Mouse (Mus musculus) testis, adult 2 months (tissue): ENCODE measurements around the gene Sdad1. TPM values are rescaled to one million over a fixed set of nuclear protein-coding genes. Genes with fewer than 3 reads are reported as not detected.

Experiments used
- H3K27ac ChIP-seq: fragments of 200-500 bp; 2 replicates; pipeline ENCODE4 v1.5.1; 2012; ENCODE audit warnings: low read depth, low read length; ENCODE audit not compliant: control insufficient read depth, insufficient read depth
- H3K27me3 ChIP-seq: fragments of 200-500 bp; 2 replicates; pipeline ENCODE4 v1.6.1; 2012; ENCODE audit warnings: mild to moderate bottlenecking, low read length, moderate library complexity; ENCODE audit not compliant: control insufficient read depth, insufficient read depth
- H3K36me3 ChIP-seq: fragments of 200-500 bp; 2 replicates; pipeline ENCODE4 v1.6.1; 2012; ENCODE audit warnings: mild to moderate bottlenecking, low read length; ENCODE audit not compliant: control insufficient read depth, insufficient read depth
- H3K4me1 ChIP-seq: fragments of 200-500 bp; 2 replicates; pipeline ENCODE4 v1.6.1; 2012; ENCODE audit warnings: low read length; ENCODE audit not compliant: control insufficient read depth, insufficient read depth
- H3K4me3 ChIP-seq: fragments of 200-500 bp; 2 replicates; pipeline ENCODE4 v1.5.1; 2012; ENCODE audit warnings: low read depth, mild to moderate bottlenecking, low read length, moderate library complexity, mixed read lengths; ENCODE audit not compliant: control insufficient read depth
- CTCF ChIP-seq: fragments of 200-500 bp; IDR thresholded peaks from 2 replicates; pipeline ENCODE4 v1.5.1; 2012; ENCODE audit warnings: low read depth, mild to moderate bottlenecking, inconsistent platforms, low read length, moderate library complexity; ENCODE audit not compliant: control insufficient read depth, insufficient read depth, insufficient replicate concordance
- POLR2A ChIP-seq: fragments of 200-500 bp; IDR thresholded peaks from 2 replicates; pipeline ENCODE4 v1.6.1; 2012; ENCODE audit warnings: low read depth, mild to moderate bottlenecking, inconsistent platforms, low read length, moderate library complexity; ENCODE audit not compliant: control insufficient read depth
- polyA plus RNA-seq: library from polyadenylated mRNA; depleted of rRNA; stranded (reverse); fragments of >200 nt; gene quantifications from 2 replicates; pipeline ENCODE4 v1.2.3, GENCODE M21; 2012

The Sdad1 gene
- polyA plus RNA-seq, 1 experiment, result 44.7 TPM

DNA sequence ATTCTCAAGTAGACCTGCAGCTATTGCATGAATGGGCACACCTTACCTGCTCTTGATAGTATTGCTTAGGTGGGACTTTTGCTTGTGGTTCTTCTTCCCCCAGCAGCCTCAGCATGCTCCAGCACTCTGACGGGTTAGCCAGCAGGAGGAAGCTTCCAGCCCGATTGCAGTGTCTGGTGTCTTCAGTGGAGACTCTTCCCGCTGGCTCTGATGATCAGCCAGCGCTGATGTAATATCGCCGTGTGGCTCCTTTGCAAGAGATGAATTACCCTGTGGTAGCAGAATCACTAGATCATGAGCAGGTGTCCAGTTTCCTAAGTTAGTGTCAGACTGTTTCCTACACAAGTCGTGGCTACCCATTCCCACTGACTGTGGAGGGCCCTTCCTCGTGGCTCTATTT lies 34.7 kb upstream of the Sdad1 start:
- Histone ChIP-seq H3K4me1 (peaks cover 2% of the 10 kb centered on the region; the same call in 1 of the 2 replicates), H3K36me3 (no peaks in the 10 kb centered on the region; the same call in 1 of the 2 replicates), H3K27ac (no peak overlapping the region), H3K4me3 (no peak overlapping the region), H3K27me3 (no peaks in the 10 kb centered on the region)
- TF ChIP-seq POLR2A, result no peak
- TF ChIP-seq CTCF, result no peak

GRCm38 (mm10) chr5:92340606-92341005 lies 30.3 kb upstream of the Sdad1 start:
- TF ChIP-seq CTCF (no peak), POLR2A (no peak)
- Histone ChIP-seq H3K36me3 (no peaks in the 10 kb centered on the region; the same call in 1 of the 2 replicates), H3K27me3 (no peaks in the 10 kb centered on the region), H3K4me3 (no peak overlapping the region), H3K4me1 (no peaks in the 10 kb centered on the region), H3K27ac (no peak overlapping the region)

GRCm38 (mm10) chr5:92336743-92337142 lies 26.5 kb upstream of the Sdad1 start:
- H3K27ac ChIP-seq, result no peak overlapping the region
- H3K36me3 ChIP-seq, result no peaks in the 10 kb centered on the region
- peaks cover 4% of the 10 kb centered on the region for H3K4me1 ChIP-seq
- TF ChIP-seq CTCF (no peak), POLR2A (no peak)
- H3K4me3 ChIP-seq, result no peak overlapping the region
- H3K27me3 ChIP-seq, result no peaks in the 10 kb centered on the region

GRCm38 (mm10) chr5:92332359-92332840 lies 22.1 kb upstream of the Sdad1 start:
- H3K4me1 ChIP-seq, result peaks cover 11% of the 10 kb centered on the region
- no peaks in the 10 kb centered on the region for H3K27me3 ChIP-seq
- TF ChIP-seq POLR2A (no peak), CTCF (no peak)
- H3K27ac ChIP-seq, result peak overlapping the region; percentile 85
- peak overlapping the region; percentile 94 for H3K4me3 ChIP-seq
- H3K36me3 ChIP-seq, result no peaks in the 10 kb centered on the region

DNA sequence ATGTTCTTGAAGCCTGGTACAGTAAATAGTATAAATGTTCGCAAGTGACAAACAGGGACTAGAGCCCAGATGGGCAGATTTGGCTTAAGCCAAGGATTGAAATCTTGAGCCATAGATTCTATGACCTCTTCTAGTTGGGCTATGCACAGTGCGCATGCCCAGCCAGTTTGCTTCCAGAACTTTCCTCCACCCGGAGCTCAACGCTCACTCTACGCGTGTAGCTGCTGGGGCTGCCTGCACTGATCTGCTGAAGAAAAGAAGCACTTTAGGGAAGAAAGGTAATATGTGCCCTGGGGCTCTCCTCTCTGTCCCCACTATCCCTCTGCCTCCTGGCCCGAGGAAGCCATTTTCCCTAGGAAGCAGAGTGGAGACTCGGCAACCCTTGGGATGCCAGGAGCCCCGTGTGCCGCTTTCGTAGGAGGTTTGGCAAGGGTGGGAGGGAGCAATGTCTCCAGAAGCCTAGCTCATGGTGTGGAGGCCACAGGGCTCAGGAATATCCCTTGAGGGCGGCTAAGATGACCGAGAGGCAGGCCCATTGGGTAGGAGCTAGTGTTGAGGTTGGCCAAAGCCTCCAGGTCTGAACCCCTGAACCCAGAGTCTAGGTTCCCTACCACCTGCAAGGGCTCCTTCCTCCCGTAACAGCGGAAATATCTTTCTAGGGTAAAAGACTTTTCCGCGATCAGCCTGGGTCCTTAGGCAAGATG lies 21.5 kb upstream of the Sdad1 start, which contains the start of gene Art3:
Gene Art3 (plus strand): TSS at position 193 of the 704 bp plus-strand sequence.
- peaks cover 11% of the 10 kb centered on the region for H3K4me1 ChIP-seq
- peak within 1 kb of the TSS; percentile 94 for H3K4me3 ChIP-seq
- peak within 1 kb of the TSS; percentile 85 for H3K27ac ChIP-seq
- H3K36me3 ChIP-seq, result no peaks in the 10 kb centered on the region
- TF ChIP-seq POLR2A (peak; percentile 95), CTCF (no peak)
- no peaks in the 10 kb centered on the region for H3K27me3 ChIP-seq

DNA sequence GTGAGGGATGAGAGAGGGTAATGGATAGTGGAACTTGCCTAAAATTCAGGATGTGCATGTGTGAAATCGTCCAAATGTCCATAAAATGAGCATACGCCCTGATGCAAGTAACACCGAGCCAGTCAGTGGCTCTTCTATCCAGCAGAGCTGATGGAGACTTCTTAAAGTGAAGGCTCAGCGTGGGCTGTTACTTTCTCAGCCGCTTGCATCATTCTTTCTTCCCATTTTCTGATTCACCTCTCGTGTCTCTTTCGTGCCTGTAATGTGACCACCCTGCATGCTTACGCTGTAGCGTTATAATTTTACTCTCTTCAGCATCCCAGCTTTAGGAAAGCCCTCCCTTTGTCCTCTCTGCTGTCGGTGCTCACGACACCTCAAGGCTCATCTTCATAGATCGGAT lies 20.8 kb upstream of the Sdad1 start:
- Histone ChIP-seq H3K4me1 (peaks cover 11% of the 10 kb centered on the region), H3K27ac (0 out of 2 replicates have a peak overlapping the region, but pooled peaks have one; percentile 16), H3K36me3 (no peaks in the 10 kb centered on the region), H3K27me3 (no peaks in the 10 kb centered on the region), H3K4me3 (peak overlapping the region; percentile 47)
- no peak for TF ChIP-seq POLR2A
- TF ChIP-seq CTCF, result no peak

- no peak for TF ChIP-seq POLR2A
- no peak for TF ChIP-seq CTCF
- Histone ChIP-seq H3K27me3 (no peaks in the 10 kb centered on the region), H3K36me3 (no peaks in the 10 kb centered on the region), H3K4me1 (peaks cover 8% of the 10 kb centered on the region), H3K4me3 (no peak within 1 kb of the TSS), H3K27ac (no peak within 1 kb of the TSS)
Observed at GRCm38 (mm10) chr5:92327929-92328328, 17.6 kb upstream of the Sdad1 start, which contains the start of gene Cxcl9. Gene Cxcl9 (minus strand): TSS chr5:92328079.
